Mouse (Mus musculus): ENCODE results near the gene Smyd4.

Gene Smyd4

GRCm38 (mm10) chr11:75453991-75454930, 106.0 kb downstream of the Smyd4 start, which contains the start of gene Wdr81:
TSS of gene Wdr81 (minus strand) at chr11:75454717.
- DNase-seq: peak; percentile 87 to 91

All from kidney, adult 8-10 months (tissue).